Mouse (Mus musculus) urinary bladder, postnatal 36 days (tissue): Measurements from ENCODE around the gene Olfr536.
A peak's percentile ranks its signal among the peaks of the same experiment; 100 is the strongest.
"Not testable (repeated sequence)": the region's sequence is repeated elsewhere in the genome, so short reads cannot be mapped to it uniquely, and the experiment has no call there.

Source experiments
- DNase-seq, 2 experiments: peaks; one replicate each; pipeline ENCODE4 v3.0.0; 2022; ENCODE audit warnings: low spot score in 2 of 2, mixed read lengths in 1 of 2

Gene Olfr536

GRCm38 (mm10) chr7:140507346-140508021 is at the start of gene Olfr536:
TSS of gene Olfr536 (minus strand) at chr7:140507396.
- DNase-seq: peak in 1 of 2 experiments; percentile 15

DNA sequence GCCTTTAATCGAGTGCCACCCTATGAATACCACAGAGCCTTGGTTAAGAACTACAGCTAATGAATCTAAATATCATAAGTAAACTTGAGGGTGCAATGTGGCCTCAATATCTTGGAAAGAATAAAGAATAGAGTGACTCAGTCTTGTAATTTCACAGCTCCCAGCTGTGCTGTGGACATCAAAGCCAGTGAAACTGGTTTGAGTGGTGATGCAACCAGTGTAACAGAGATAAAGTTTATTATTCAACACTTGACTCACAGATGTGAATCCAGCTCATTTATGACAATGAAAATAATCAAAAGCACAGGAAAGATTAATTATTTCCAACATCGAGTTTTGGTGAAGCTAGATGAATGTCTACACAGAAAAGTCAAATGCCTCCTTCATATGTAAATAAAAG is 32.5 kb upstream of the Olfr536 start:
- no peak for DNase-seq

GRCm38 (mm10) chr7:140494702-140495101 is 12.5 kb downstream of the Olfr536 start:
- no peak for DNase-seq

GRCm38 (mm10) chr7:140494231-140494630 is 13.0 kb downstream of the Olfr536 start:
- no peak for DNase-seq

DNA sequence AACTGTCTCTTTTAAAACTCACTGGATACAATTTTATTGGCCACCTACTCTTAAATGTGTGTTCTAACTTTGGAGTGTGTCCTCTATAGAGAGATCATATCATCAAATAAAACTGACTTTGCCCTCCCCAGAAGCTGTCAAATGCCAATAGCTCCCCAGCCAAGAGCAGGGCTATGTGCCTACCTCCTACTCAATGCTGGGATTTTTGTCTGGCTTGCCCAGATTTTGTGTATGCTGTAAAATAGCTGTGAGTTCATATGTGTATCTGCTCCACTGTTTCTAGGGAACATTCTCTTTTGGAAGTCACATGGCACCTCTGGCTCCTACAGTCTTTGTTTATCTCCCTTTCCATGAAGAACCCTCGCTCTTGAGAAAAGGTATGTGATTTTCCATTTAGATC is 18.2 kb downstream of the Olfr536 start:
- DNase-seq: no peak

- no peak for DNase-seq
Observed at GRCm38 (mm10) chr7:140483916-140484315, 23.3 kb downstream of the Olfr536 start, which contains the start of gene Olfr535. TSS of gene Olfr535 (plus strand) at chr7:140484216.

- DNase-seq: no peak
Observed at GRCm38 (mm10) chr7:140478733-140479132, 28.5 kb downstream of the Olfr536 start.

GRCm38 (mm10) chr7:140477886-140478285 is 29.3 kb downstream of the Olfr536 start:
- DNase-seq: no peak

GRCm38 (mm10) chr7:140463070-140463469 is 44.1 kb downstream of the Olfr536 start, which contains the start of gene Olfr533:
TSS of gene Olfr533 (plus strand) at chr7:140463370.
- DNase-seq: not testable (repeated sequence)
